Mouse (Mus musculus): ENCODE measurements around the gene Irf2.

Gene Irf2

GRCm38 (mm10) chr8:46883232-46884000 is 143.9 kb downstream of the Irf2 start:
- DNase-seq = no peak

GRCm38 (mm10) chr8:46885786-46886185 is 146.3 kb downstream of the Irf2 start:
- no peak for DNase-seq

- no peak for DNase-seq
Measured at GRCm38 (mm10) chr8:46886216-46886615, 146.7 kb downstream of the Irf2 start.

GRCm38 (mm10) chr8:46887396-46887795 is 147.9 kb downstream of the Irf2 start:
- DNase-seq = peak; percentile 50

GRCm38 (mm10) chr8:46888575-46888974 is 149.0 kb downstream of the Irf2 start:
- DNase-seq = peak; percentile 68

GRCm38 (mm10) chr8:46890241-46890640 is 150.7 kb downstream of the Irf2 start:
- DNase-seq = no peak

GRCm38 (mm10) chr8:46892511-46893273 is 153.2 kb downstream of the Irf2 start:
- DNase-seq = peak; percentile 86

GRCm38 (mm10) chr8:46894385-46894784 is 154.9 kb downstream of the Irf2 start:
- no peak for DNase-seq

- DNase-seq = no peak
Measured at GRCm38 (mm10) chr8:46896005-46896404, 156.5 kb downstream of the Irf2 start.

GRCm38 (mm10) chr8:46896704-46897103 is 157.2 kb downstream of the Irf2 start:
- DNase-seq = no peak
